8 mouse cellular contexts compared by ENCODE assay signal in the genomic region with DNA sequence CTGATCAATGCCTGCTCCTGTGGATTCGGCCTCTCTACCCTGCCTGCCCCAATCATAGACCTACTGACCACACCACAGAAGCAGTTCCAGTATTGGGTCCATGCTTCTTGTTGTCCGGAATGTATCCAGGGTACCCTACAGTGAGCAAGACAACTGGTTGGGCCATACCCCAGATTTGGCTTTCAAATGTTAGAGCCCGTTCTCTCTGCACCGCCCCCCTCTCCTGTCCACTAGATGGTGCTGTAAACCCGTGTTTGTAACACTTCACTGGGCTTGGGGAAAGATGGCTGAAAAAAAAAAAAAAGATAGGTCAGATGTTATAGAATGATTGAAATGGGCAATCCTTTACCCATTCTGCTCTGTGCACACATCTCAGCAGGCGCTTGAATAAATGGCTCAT. TPM values are rescaled to one million over a fixed set of nuclear protein-coding genes. Genes with fewer than 3 reads are reported as not detected.
DNase-seq lines count a peak whose midpoint lies in the region; ATAC-seq and TF ChIP-seq lines count a peak whose summit lies in the region.

No protein-coding gene starts in this region.

- no peak overlapping the region for H3K4me2 ChIP-seq in lung, postnatal 0 days (replicated peaks; ENCODE audit: low read depth, low read length)

- H3K9me3 ChIP-seq in lung, postnatal 0 days (ENCODE audit: low read length), result no peaks in the 10 kb centered on the region

- H3K36me3 ChIP-seq in lung, postnatal 0 days (ENCODE audit: insufficient read depth, low read length), result no peaks in the 10 kb centered on the region
- H3K36me3 ChIP-seq in thymus, adult 2 months (ENCODE audit: control insufficient read depth, insufficient read depth, low read length), result no peaks in the 10 kb centered on the region

- no peak for TF ChIP-seq EP300 in lung, postnatal 0 days (IDR thresholded peaks at IDR 0.05)

- no peak overlapping the region for H3K27ac ChIP-seq in lung, postnatal 0 days (ENCODE audit: low read length)
- no peak overlapping the region for H3K27ac ChIP-seq in thymus, adult 2 months (ENCODE audit: control insufficient read depth, insufficient read depth, low read length)

- WGBS in lung, postnatal 0 days, result 22% methylated on average over 6 of the region's 6 CpGs
- 27% methylated on average over 6 of the region's 6 CpGs for WGBS in thymus, adult 2 months

- peak; percentile 79 to 84 for DNase-seq in B cell, adult 2 months
- peak; percentile 38 for DNase-seq in MN1 (ENCODE audit: low spot score)
- DNase-seq in cerebellum, adult 9-11 months, result peak; percentile 60
- peak; percentile 17 to 61 for DNase-seq in frontal cortex, postnatal 14 days (ENCODE audit: low spot score in 2 of 2)
- DNase-seq in kidney, postnatal 36 days, result peak; percentile 61 to 78
- peak; percentile 38 for DNase-seq in lung, postnatal 0 days (ENCODE audit: low spot score)
- peak; percentile 40 for DNase-seq in right cerebral cortex, adult 18-20 months
- DNase-seq in thymus, adult 2 months, result no peak

- H3K9ac ChIP-seq in lung, postnatal 0 days (replicated peaks; ENCODE audit: low read depth), result no peak overlapping the region

- H3K27me3 ChIP-seq in lung, postnatal 0 days (replicated peaks; ENCODE audit: insufficient read depth, low read length), result no peaks in the 10 kb centered on the region
- H3K27me3 ChIP-seq in thymus, adult 2 months (ENCODE audit: control insufficient read depth, insufficient read depth, low read length), result no peaks in the 10 kb centered on the region

- H3K4me1 ChIP-seq in lung, postnatal 0 days (ENCODE audit: insufficient read depth, low read depth, low read length), result no peaks in the 10 kb centered on the region
- H3K4me1 ChIP-seq in thymus, adult 2 months (replicated peaks; ENCODE audit: control insufficient read depth, insufficient read depth, low read length), result no peaks in the 10 kb centered on the region

- no peak for ATAC-seq in lung, postnatal 0 days

- no peak overlapping the region for H3K4me3 ChIP-seq in lung, postnatal 0 days (ENCODE audit: low read depth, low read length)
- no peak overlapping the region for H3K4me3 ChIP-seq in thymus, adult 2 months (ENCODE audit: control insufficient read depth, insufficient read depth, low read length)

- no peak for TF ChIP-seq POLR2A in thymus, adult 2 months (IDR thresholded peaks at IDR 0.05; ENCODE audit: control insufficient read depth, extremely low read depth, insufficient read depth, low read length, poor library complexity)

- TF ChIP-seq CTCF in lung, postnatal 0 days (IDR thresholded peaks at IDR 0.05), result peak; percentile 67
- no peak for TF ChIP-seq CTCF in thymus, adult 2 months (IDR thresholded peaks at IDR 0.05; ENCODE audit: borderline replicate concordance, control insufficient read depth, extremely low read depth, insufficient read depth, low read length, poor library complexity)

RNA-seq across cellular contexts. Expression of gene B3gat2, which starts 56.1 kb away (rescaled TPM):
- 0.24 and 0.31 TPM in 2 replicates for polyA plus RNA-seq in lung, postnatal 0 days (2015; fragmentation: Nextera tagmentation; extraction: Ambion mirVana)
- 0.13 and 0.19 TPM in 2 replicates for polyA plus RNA-seq in thymus, adult 2 months (2012; rRNA removed)
